Mouse (Mus musculus) left cerebral cortex, postnatal 4 days (tissue): ENCODE measurements at regions not wholly inside any gene's neighbourhood (a gene's known extent, or its start where the extent isn't known, plus 50 kb on each side); places are given as distances from the start of the nearest gene placed in this dataset.
"Not testable (repeated sequence)": the region's sequence is repeated elsewhere in the genome, so short reads cannot be mapped to it uniquely, and the experiment has no call there.

ENCODE experiments used
- DNase-seq: peaks from one replicate; pipeline ENCODE4 v3.0.0-alpha.2; 2022
- intact Hi-C: fragments of 180-260 bp; cut with DNase I; formaldehyde crosslinking; loops from one replicate; pipeline ENCODE4 v1.15.1; 2025

- intact Hi-C loops: no loop called here
- no peak for DNase-seq
These were observed 222.3 kb upstream of the Klf3 start for GRCm38 (mm10) chr5:64580786-64581445.

GRCm38 (mm10) chr5:64581461-64581860 lies 221.7 kb upstream of the Klf3 start:
- DNase-seq: peak; percentile 70
- intact Hi-C loops: no loop called here

- intact Hi-C loops: no loop called here
These were observed 221.2 kb upstream of the Klf3 start for GRCm38 (mm10) chr5:64582031-64582430.

GRCm38 (mm10) chr5:64584308-64584707 lies 218.9 kb upstream of the Klf3 start:
- intact Hi-C loops: no loop called here
- DNase-seq: no peak

More at GRCm38 (mm10) chr5:64582031-64582430, 221.2 kb upstream of the Klf3 start:
- DNase-seq: no peak

GRCm38 (mm10) chr5:64585076-64585786 lies 218.0 kb upstream of the Klf3 start:
- intact Hi-C loops: no loop called here
- DNase-seq: no peak

DNA sequence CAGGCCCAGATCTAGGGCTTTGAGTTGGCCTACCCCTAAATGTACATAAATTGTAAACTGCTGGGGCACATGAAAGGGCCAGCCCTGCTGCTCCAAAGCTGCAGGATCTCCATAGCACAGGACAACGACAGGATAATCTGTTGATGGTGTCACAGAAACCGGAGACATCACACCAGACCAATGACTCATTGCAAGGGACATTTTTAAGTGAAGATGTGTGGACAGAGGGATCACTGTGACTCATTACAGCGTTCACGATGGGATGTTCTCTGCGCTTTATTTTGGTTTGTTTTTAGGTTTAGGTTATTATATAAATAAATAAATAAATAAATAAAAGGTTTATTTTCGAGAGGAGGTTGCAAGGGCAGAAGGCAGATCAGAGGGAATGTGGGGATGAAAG lies 216.9 kb upstream of the Klf3 start:
- intact Hi-C loops: no loop called here
- no peak for DNase-seq

DNA sequence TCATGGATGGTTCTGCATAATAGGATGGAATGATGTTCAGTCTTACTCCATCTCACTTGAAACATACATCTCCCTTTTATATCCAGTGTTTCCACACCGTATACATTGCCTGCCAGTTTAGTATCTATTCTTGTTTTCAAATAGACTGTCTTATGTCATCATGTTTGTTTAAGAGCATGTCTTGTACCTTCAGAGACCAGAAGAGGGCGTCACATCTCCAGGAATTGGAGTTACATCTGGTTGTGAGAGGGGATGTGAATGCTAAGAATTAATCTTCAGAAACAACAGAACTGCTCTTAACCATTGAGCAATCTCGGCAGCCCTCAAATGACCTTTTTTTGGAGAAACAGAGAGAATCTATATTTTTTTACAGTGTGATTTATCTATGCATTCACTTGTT lies 216.3 kb upstream of the Klf3 start:
- no peak for DNase-seq
- intact Hi-C loops: no loop called here

DNA sequence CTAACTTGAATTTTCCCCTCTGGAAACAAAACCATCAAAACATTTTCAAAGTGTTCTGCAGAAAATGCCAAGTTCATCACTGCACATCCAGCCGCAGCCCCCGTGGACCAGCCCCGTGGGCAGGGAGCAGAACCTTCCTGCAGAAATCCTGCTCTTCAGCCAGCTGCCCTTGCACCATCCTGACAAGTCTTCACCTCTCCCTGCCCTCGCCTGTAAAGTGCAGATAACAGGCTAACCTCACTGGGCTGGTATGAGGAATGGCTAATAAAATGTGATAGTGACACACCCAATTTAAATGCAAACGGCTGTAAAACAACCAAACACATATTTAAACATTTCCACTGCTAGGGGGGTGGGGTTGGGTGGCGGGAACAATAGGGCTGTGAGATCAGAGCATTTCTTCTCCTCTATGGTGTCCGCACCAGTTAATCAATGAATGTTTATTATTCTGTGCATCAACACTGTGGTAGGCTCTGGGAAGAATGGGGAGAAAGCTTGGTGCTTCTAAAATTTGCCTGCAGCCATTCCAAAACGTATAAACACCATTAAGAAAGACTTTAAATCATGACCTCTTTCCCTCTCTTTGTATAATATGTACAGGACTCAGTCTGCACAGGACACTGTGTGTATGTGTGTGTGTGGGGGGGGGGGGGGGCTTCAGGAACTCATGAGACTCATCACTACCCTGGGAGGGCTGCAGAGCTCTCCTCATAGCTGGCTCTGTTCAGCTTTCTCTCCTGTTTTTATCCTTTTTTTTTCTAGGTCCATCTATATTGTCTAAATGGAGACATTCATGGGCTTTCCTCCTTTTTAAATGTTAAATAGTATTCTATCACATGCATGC lies 215.1 kb upstream of the Klf3 start:
- DNase-seq: no peak
- intact Hi-C loops: no loop called here

- intact Hi-C loops, DNase-seq: not testable (repeated sequence)
These were observed 214.4 kb upstream of the Klf3 start for GRCm38 (mm10) chr5:64588768-64589167.

DNA sequence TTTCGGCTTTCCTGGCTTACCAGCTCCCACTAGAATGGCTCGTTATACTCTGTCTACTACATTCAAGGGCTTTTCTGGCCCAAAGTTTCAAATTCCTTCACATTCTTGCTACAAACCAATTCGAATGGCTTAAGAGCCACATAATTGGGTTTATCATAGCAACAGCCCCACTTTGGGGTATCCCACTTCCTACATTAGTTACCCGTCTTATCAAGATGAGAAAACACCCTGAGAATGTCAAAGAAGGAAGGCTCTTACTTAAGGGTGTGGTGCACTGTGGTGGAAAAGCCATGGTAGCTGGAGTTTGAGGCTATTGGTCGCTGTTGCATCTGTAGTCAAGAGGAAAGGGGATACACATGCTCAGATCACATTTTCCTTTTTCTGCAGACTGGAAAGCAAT lies 213.2 kb upstream of the Klf3 start:
- intact Hi-C loops: no loop called here
- DNase-seq: no peak

GRCm38 (mm10) chr5:64590747-64591146 lies 212.4 kb upstream of the Klf3 start:
- no peak for DNase-seq
- intact Hi-C loops: no loop called here

DNA sequence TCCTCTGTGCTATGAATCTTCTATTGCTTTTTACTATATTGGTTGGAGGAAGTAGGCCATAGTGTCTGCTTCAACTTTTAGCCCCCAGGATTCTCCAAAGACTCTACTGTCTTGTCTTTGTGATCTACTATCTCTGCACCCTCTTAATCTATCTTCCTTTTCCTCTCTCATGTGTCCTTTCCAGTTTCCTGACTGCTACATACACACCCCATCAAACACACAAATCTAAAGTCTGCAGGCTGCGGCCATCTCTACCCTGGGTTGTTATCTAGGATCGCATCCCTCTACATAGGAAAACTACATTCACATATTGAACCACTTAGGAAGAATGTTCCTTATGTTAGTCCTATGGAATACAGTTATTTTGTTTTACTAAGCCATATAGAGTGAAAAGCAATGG lies 211.4 kb upstream of the Klf3 start:
- intact Hi-C loops: no loop called here
- no peak for DNase-seq

DNA sequence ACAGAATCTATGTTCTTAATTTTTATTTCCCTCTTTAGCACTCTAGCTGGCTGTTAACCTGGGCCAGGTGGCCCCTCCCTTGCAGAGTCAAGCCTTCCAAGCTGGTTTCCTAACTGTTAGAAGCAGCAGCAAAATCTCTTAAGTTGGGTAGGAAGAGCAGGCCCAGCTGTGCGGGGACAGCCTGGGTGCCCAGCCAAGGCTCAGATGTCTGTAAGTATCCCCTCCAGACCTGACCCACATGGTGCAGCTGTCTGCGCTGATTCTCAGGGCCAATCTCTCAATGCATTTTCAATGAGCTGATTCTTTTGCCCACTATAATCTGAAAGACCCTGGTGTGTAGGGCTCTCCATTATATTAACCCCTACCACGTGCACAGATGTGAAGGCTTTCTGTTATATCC lies 208.0 kb upstream of the Klf3 start:
- intact Hi-C loops: no loop called here
- DNase-seq: no peak

- no peak for DNase-seq
- intact Hi-C loops: no loop called here
These were observed 207.3 kb upstream of the Klf3 start for GRCm38 (mm10) chr5:64595751-64596344.

DNA sequence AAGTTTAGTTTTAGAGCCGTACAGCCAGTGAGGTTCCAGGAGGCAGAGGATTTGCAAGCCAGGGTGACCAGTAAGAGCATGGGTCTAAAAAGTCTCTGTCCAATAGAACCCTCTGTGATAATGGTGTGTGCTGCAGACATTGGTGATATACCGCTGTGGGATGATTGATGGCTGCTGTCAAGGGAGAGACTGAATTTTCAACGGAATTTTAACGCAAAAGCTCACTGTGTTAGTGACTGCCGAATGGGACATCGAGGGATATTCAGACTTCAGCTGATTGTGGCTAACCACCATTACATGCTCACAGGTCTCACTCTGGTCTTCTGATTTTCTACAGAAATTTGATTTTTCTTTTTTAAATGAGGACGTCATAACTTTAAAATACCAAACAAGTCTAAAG lies 206.2 kb upstream of the Klf3 start:
- no peak for DNase-seq
- intact Hi-C loops: no loop called here

DNA sequence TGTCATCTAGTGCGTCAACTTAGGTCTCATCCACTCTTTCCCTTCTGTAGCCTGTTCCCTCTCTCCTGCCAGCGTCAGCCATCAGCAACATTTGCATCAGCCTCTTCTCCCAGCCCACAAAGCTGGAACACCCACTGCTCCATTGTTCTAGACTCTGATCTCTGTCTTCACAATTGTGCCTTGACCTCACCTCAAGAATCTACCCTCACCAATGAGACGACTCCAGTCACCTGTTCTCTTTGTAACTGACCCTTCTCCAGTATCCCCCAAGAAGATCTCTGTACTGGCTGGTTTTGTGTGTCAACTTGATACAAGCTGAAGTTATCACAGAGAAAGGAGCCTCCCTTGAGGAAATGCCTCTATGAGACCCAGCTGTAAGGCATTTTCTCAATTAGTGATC lies 205.7 kb upstream of the Klf3 start:
- intact Hi-C loops: no loop called here
- no peak for DNase-seq

- DNase-seq: no peak
- intact Hi-C loops: no loop called here
These were observed 204.6 kb upstream of the Klf3 start for GRCm38 (mm10) chr5:64598606-64599005.

DNA sequence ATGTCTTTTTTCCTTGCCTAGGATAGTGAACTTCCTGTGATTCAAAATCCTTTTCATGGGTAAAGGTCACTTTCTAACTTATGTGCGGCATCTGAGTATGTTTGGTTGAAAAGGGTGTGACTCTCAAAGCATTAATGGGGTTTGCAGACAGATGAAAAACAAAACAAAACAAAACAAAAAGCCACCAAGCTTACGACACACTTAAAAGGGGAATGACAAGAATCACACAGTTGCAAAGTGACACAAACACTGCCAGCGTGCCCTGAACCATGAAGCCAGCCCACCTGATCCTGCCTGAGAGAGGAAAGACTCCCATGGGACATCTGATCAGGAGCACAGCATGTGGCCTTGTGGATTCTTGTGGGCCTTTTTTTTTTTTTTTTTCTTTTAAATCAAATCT lies 204.2 kb upstream of the Klf3 start:
- no peak for DNase-seq
- intact Hi-C loops: no loop called here

DNA sequence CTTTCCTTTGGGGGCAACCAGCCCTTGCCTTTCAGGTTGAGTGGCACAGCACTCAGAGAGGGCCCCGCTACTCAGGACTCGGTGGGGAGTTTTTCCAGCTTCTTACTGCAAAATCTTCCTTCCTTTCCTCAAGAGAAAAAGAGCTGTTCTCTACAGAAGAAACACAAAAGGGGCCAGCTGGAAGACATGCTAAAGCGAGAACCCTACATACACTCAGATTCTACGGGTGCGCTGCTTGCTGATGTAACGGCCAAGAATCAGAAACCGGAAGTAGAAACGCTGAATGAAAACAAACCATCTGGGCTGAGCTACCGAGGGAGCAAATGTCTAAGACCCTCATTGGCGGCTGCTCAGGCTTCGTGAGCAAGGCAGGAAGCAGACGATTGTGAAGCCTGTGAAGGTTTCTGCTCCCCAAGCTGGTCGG lies 203.3 kb upstream of the Klf3 start:
- intact Hi-C loops: no loop called here
- peak; percentile 42 for DNase-seq

- intact Hi-C loops: no loop called here
- DNase-seq: no peak
These were observed 202.8 kb upstream of the Klf3 start for GRCm38 (mm10) chr5:64600392-64600791.

DNA sequence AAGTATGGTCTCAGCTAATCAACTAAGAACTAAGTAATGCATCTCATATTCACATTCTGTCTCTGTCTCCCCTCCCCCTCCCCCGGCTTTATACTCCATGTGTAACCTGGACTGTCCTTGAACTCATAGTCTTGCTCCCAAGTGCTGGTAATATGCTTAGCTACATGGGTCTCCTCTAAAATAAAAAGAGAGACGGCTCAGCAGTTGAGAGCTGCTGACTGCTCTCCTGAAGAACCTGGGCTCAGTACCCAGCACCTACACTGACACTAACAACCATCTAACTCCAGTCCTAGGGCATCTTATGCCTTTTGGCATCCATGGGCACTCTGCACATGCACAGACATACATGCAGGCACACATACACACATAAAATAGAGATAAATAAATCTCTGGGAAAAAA lies 202.4 kb upstream of the Klf3 start:
- intact Hi-C loops: no loop called here
- DNase-seq: no peak
